Mouse (Mus musculus) bone marrow, adult 2 months (tissue): Measurements from ENCODE around the gene Scarb1.

Experiments
- CTCF ChIP-seq: fragments of 200-500 bp; IDR thresholded peaks from 2 replicates; pipeline ENCODE4 v1.5.1; 2011; ENCODE audit warnings: low read length, control low read depth; ENCODE audit not compliant: control insufficient read depth, insufficient read depth
- POLR2A ChIP-seq: fragments of 200-500 bp; IDR thresholded peaks from 2 replicates; pipeline ENCODE4 v1.6.1; 2011; ENCODE audit warnings: low read depth, mild to moderate bottlenecking, control low read depth, low read length, borderline replicate concordance; ENCODE audit not compliant: control insufficient read depth

- TF ChIP-seq POLR2A (no peak), CTCF (no peak)
Observed at GRCm38 (mm10) chr5:125323939-125324480, 16.9 kb downstream of the Scarb1 start.
